Mouse (Mus musculus) bone marrow, adult 2 months (tissue): ENCODE measurements around the gene Pcdh9. TPM values are rescaled to one million over a fixed set of nuclear protein-coding genes. Genes with fewer than 3 reads are reported as not detected.

Experiments
- H3K27ac ChIP-seq: fragments of 200-500 bp; 2 replicates; pipeline ENCODE4 v1.5.1; 2012; ENCODE audit warnings: low read depth, mild to moderate bottlenecking, control low read depth, inconsistent platforms, low read length; ENCODE audit not compliant: control insufficient read depth, poor library complexity, insufficient read depth
- H3K4me1 ChIP-seq: fragments of 200-500 bp; 2 replicates; pipeline ENCODE4 v1.6.1; 2011; ENCODE audit warnings: low read length; ENCODE audit not compliant: control insufficient read depth, insufficient read depth
- H3K4me3 ChIP-seq: fragments of 200-500 bp; replicated peaks from 2 replicates; pipeline ENCODE3; 2011; ENCODE audit warnings: mild to moderate bottlenecking, low read depth, low read length, control low read depth; ENCODE audit not compliant: control insufficient read depth
- CTCF ChIP-seq: fragments of 200-500 bp; IDR thresholded peaks from 2 replicates; pipeline ENCODE4 v1.5.1; 2011; ENCODE audit warnings: low read length, control low read depth; ENCODE audit not compliant: control insufficient read depth, insufficient read depth
- POLR2A ChIP-seq: fragments of 200-500 bp; IDR thresholded peaks from 2 replicates; pipeline ENCODE4 v1.6.1; 2011; ENCODE audit warnings: low read depth, mild to moderate bottlenecking, control low read depth, low read length, borderline replicate concordance; ENCODE audit not compliant: control insufficient read depth
- WGBS: fragments of 180-500 bp; shearing (Covaris S2); methylation state at CpG from one replicate; pipeline ENCODE4 v1.1.7; 2018; 5-methylcytosine and 5-hydroxymethylcytosine counted together
- polyA plus RNA-seq: library from polyadenylated mRNA; stranded (reverse); fragments of >200 nt; gene quantifications from 2 replicates; pipeline ENCODE4 v1.2.4, GENCODE M21; 2011; ENCODE audit warnings: low replicate concordance; ENCODE audit not compliant: missing spikeins, insufficient read depth, insufficient read length

Gene Pcdh9
- polyA plus RNA-seq, 1 experiment, result 1.8 TPM

- H3K4me1 ChIP-seq, result no peaks in the 10 kb centered on the region
- TF ChIP-seq CTCF (no peak), POLR2A (no peak)
- H3K27ac ChIP-seq, result no peak overlapping the region
- H3K4me3 ChIP-seq, result no peak overlapping the region
- WGBS, result 52% methylated on average over 1 of the region's 1 CpGs
Observed at GRCm38 (mm10) chr14:93561577-93561976, 328.9 kb downstream of the Pcdh9 start.

GRCm38 (mm10) chr14:93553771-93554170, 336.7 kb downstream of the Pcdh9 start:
- TF ChIP-seq POLR2A (no peak), CTCF (no peak)
- H3K4me1 ChIP-seq, result no peaks in the 10 kb centered on the region
- 62% methylated on average over 3 of the region's 3 CpGs for WGBS

GRCm38 (mm10) chr14:93545575-93545974, 344.9 kb downstream of the Pcdh9 start:
- no peaks in the 10 kb centered on the region for H3K4me1 ChIP-seq
- H3K4me3 ChIP-seq, result no peak overlapping the region
- 76% methylated on average over 6 of the region's 6 CpGs for whole genome bisulfite sequencing
- no peak overlapping the region for H3K27ac ChIP-seq
- TF ChIP-seq CTCF (no peak), POLR2A (no peak)

More at GRCm38 (mm10) chr14:93553771-93554170, 336.7 kb downstream of the Pcdh9 start:
- Histone ChIP-seq H3K27ac (no peak overlapping the region), H3K4me3 (no peak overlapping the region)

GRCm38 (mm10) chr14:93543970-93544627, 346.4 kb downstream of the Pcdh9 start:
- WGBS, result 85% methylated on average over 11 of the region's 11 CpGs
- Histone ChIP-seq H3K4me3 (no peak overlapping the region), H3K4me1 (no peaks in the 10 kb centered on the region), H3K27ac (no peak overlapping the region)
- TF ChIP-seq POLR2A (no peak), CTCF (no peak)

- Histone ChIP-seq H3K4me1 (no peaks in the 10 kb centered on the region), H3K27ac (no peak overlapping the region), H3K4me3 (no peak overlapping the region)
- WGBS, result 65% methylated on average over 3 of the region's 3 CpGs
- no peak for TF ChIP-seq CTCF
- TF ChIP-seq POLR2A, result no peak
Observed at GRCm38 (mm10) chr14:93543561-93543960, 346.9 kb downstream of the Pcdh9 start.

GRCm38 (mm10) chr14:93534928-93535327, 355.6 kb downstream of the Pcdh9 start:
- Histone ChIP-seq H3K4me1 (no peaks in the 10 kb centered on the region), H3K4me3 (no peak overlapping the region), H3K27ac (no peak overlapping the region)
- TF ChIP-seq POLR2A (no peak), CTCF (no peak)
- WGBS, result 71% methylated on average over 4 of the region's 4 CpGs

GRCm38 (mm10) chr14:93523430-93523829, 367.0 kb downstream of the Pcdh9 start:
- TF ChIP-seq CTCF, result no peak
- no peak for TF ChIP-seq POLR2A
- WGBS, result 74% methylated on average over 8 of the region's 8 CpGs
- H3K4me3 ChIP-seq, result no peak overlapping the region

GRCm38 (mm10) chr14:93520166-93520565, 370.3 kb downstream of the Pcdh9 start:
- 84% methylated on average over 5 of the region's 5 CpGs for WGBS
- TF ChIP-seq CTCF, result no peak
- TF ChIP-seq POLR2A, result no peak
- Histone ChIP-seq H3K4me1 (no peaks in the 10 kb centered on the region), H3K4me3 (no peak overlapping the region), H3K27ac (no peak overlapping the region)

More at GRCm38 (mm10) chr14:93523430-93523829, 367.0 kb downstream of the Pcdh9 start:
- Histone ChIP-seq H3K27ac (no peak overlapping the region), H3K4me1 (no peaks in the 10 kb centered on the region)

GRCm38 (mm10) chr14:93516679-93517078, 373.8 kb downstream of the Pcdh9 start:
- Histone ChIP-seq H3K4me1 (no peaks in the 10 kb centered on the region), H3K4me3 (no peak overlapping the region)
- WGBS, result 84% methylated on average over 3 of the region's 3 CpGs

More at GRCm38 (mm10) chr14:93516679-93517078, 373.8 kb downstream of the Pcdh9 start:
- no peak overlapping the region for H3K27ac ChIP-seq
- TF ChIP-seq CTCF (no peak), POLR2A (no peak)
